Mouse (Mus musculus): ENCODE data around the gene Pou5f1. TPM values are rescaled to one million over a fixed set of nuclear protein-coding genes. Genes with fewer than 3 reads are reported as not detected.
A peak's percentile ranks its signal among the peaks of the same experiment; 100 is the strongest.
"Not testable (repeated sequence)": the region's sequence is repeated elsewhere in the genome, so short reads cannot be mapped to it uniquely, and the experiment has no call there.

Gene Pou5f1
- total RNA-seq (2014; fragmentation: Nextera tagmentation) (0.92 TPM in 1 of 2 replicates, not detected in the other), total RNA-seq (2017) (not detected in 2 replicates)

GRCm38 (mm10) chr17:35505776-35506175, at the start of gene Pou5f1:
Gene Pou5f1, plus strand, starts transcription at chr17:35506018.
- no peak for ATAC-seq (replicated peaks; ENCODE audit: poor library complexity, severe bottlenecking)

- ATAC-seq (replicated peaks; ENCODE audit: poor library complexity, severe bottlenecking), result not testable (repeated sequence)
Measured at GRCm38 (mm10) chr17:35458247-35458646, 47.6 kb upstream of the Pou5f1 start.

GRCm38 (mm10) chr17:35460513-35461341, 45.1 kb upstream of the Pou5f1 start:
- ATAC-seq (replicated peaks; ENCODE audit: poor library complexity, severe bottlenecking), result peak; percentile 87

- ATAC-seq (replicated peaks; ENCODE audit: poor library complexity, severe bottlenecking), result not testable (repeated sequence)
Measured at GRCm38 (mm10) chr17:35465651-35466050, 40.2 kb upstream of the Pou5f1 start.

GRCm38 (mm10) chr17:35468936-35469335, 36.9 kb upstream of the Pou5f1 start:
- not testable (repeated sequence) for ATAC-seq (replicated peaks; ENCODE audit: poor library complexity, severe bottlenecking)

- ATAC-seq (replicated peaks; ENCODE audit: poor library complexity, severe bottlenecking), result peak; percentile 25
Measured at GRCm38 (mm10) chr17:35469842-35470751, 35.7 kb upstream of the Pou5f1 start, which contains the start of gene H2-Q10. Gene H2-Q10, plus strand, starts transcription at chr17:35470089.

- ATAC-seq (replicated peaks; ENCODE audit: poor library complexity, severe bottlenecking), result peak; percentile 58
Measured at GRCm38 (mm10) chr17:35484066-35484465, 21.8 kb upstream of the Pou5f1 start.

- ATAC-seq (replicated peaks; ENCODE audit: poor library complexity, severe bottlenecking), result no peak
Measured at GRCm38 (mm10) chr17:35485702-35486101, 20.1 kb upstream of the Pou5f1 start.

GRCm38 (mm10) chr17:35486726-35487125, 19.1 kb upstream of the Pou5f1 start:
- ATAC-seq (replicated peaks; ENCODE audit: poor library complexity, severe bottlenecking), result no peak

GRCm38 (mm10) chr17:35488041-35488440, 17.8 kb upstream of the Pou5f1 start:
- no peak for ATAC-seq (replicated peaks; ENCODE audit: poor library complexity, severe bottlenecking)

- no peak for ATAC-seq (replicated peaks; ENCODE audit: poor library complexity, severe bottlenecking)
Measured at GRCm38 (mm10) chr17:35490320-35490719, 15.5 kb upstream of the Pou5f1 start.

GRCm38 (mm10) chr17:35497124-35497523, 8.7 kb upstream of the Pou5f1 start:
- ATAC-seq (replicated peaks; ENCODE audit: poor library complexity, severe bottlenecking), result no peak

GRCm38 (mm10) chr17:35502226-35502625, 3.6 kb upstream of the Pou5f1 start:
- no peak for ATAC-seq (replicated peaks; ENCODE audit: poor library complexity, severe bottlenecking)

- ATAC-seq (replicated peaks; ENCODE audit: poor library complexity, severe bottlenecking), result no peak
Measured at GRCm38 (mm10) chr17:35502762-35503161, 3.1 kb upstream of the Pou5f1 start.

- no peak for ATAC-seq (replicated peaks; ENCODE audit: poor library complexity, severe bottlenecking)
Measured at GRCm38 (mm10) chr17:35503849-35504248, 2.0 kb upstream of the Pou5f1 start.

- ATAC-seq (replicated peaks; ENCODE audit: poor library complexity, severe bottlenecking), result no peak
Measured at GRCm38 (mm10) chr17:35504628-35505481, 963 bp upstream of the Pou5f1 start.

- no peak for ATAC-seq (replicated peaks; ENCODE audit: poor library complexity, severe bottlenecking)
Measured at GRCm38 (mm10) chr17:35506881-35507280, 1.1 kb downstream of the Pou5f1 start.

GRCm38 (mm10) chr17:35507556-35508260, 1.9 kb downstream of the Pou5f1 start:
- no peak for ATAC-seq (replicated peaks; ENCODE audit: poor library complexity, severe bottlenecking)

- ATAC-seq (replicated peaks; ENCODE audit: poor library complexity, severe bottlenecking), result not testable (repeated sequence)
Measured at GRCm38 (mm10) chr17:35508279-35508678, 2.5 kb downstream of the Pou5f1 start.

Data from granulocyte monocyte progenitor cell, adult 5-6 weeks (primary cell).